Mouse (Mus musculus) B cell, adult 2 months (primary cell): ENCODE results near the gene Adora2a.
"Not testable (repeated sequence)": the region's sequence is repeated elsewhere in the genome, so short reads cannot be mapped to it uniquely, and the experiment has no call there.

Source experiments
- DNase-seq, 2 experiments: peaks; one replicate each; pipeline ENCODE4 v3.0.0; 2022

The Adora2a gene

GRCm38 (mm10) chr10:75316872-75316907 is at the start of gene Adora2a:
TSS of gene Adora2a (plus strand) at chr10:75316877.
- no peak for DNase-seq

- no peak for DNase-seq
Observed at GRCm38 (mm10) chr10:75273020-75273419, 43.7 kb upstream of the Adora2a start.

GRCm38 (mm10) chr10:75276427-75277013 is 40.2 kb upstream of the Adora2a start:
- no peak for DNase-seq

GRCm38 (mm10) chr10:75277501-75277900 is 39.2 kb upstream of the Adora2a start:
- peak; percentile 43 to 53 for DNase-seq

- peak; percentile 66 to 71 for DNase-seq
Observed at GRCm38 (mm10) chr10:75282648-75283047, 34.0 kb upstream of the Adora2a start.

- DNase-seq = no peak
Observed at GRCm38 (mm10) chr10:75283821-75284220, 32.9 kb upstream of the Adora2a start.

- DNase-seq = no peak
Observed at GRCm38 (mm10) chr10:75288579-75288978, 28.1 kb upstream of the Adora2a start.

GRCm38 (mm10) chr10:75289392-75289791 is 27.3 kb upstream of the Adora2a start:
- DNase-seq = peak; percentile 20 to 31

GRCm38 (mm10) chr10:75290650-75291049 is 26.0 kb upstream of the Adora2a start:
- DNase-seq = no peak

- DNase-seq = no peak
Observed at GRCm38 (mm10) chr10:75291338-75291737, 25.3 kb upstream of the Adora2a start.

- not testable (repeated sequence) for DNase-seq
Observed at GRCm38 (mm10) chr10:75292206-75292605, 24.5 kb upstream of the Adora2a start.

GRCm38 (mm10) chr10:75293288-75293687 is 23.4 kb upstream of the Adora2a start:
- DNase-seq = no peak

GRCm38 (mm10) chr10:75294362-75294761 is 22.3 kb upstream of the Adora2a start:
- DNase-seq = no peak

GRCm38 (mm10) chr10:75294926-75295325 is 21.8 kb upstream of the Adora2a start:
- DNase-seq = no peak

- DNase-seq = no peak
Observed at GRCm38 (mm10) chr10:75298608-75299007, 18.1 kb upstream of the Adora2a start.

- DNase-seq = peak; percentile 84 to 88
Observed at GRCm38 (mm10) chr10:75299785-75300418, 16.8 kb upstream of the Adora2a start.

- DNase-seq = no peak
Observed at GRCm38 (mm10) chr10:75301195-75301806, 15.4 kb upstream of the Adora2a start.

GRCm38 (mm10) chr10:75301937-75302336 is 14.7 kb upstream of the Adora2a start:
- DNase-seq = no peak

- no peak for DNase-seq
Observed at GRCm38 (mm10) chr10:75302536-75302935, 14.1 kb upstream of the Adora2a start.

GRCm38 (mm10) chr10:75303324-75304048 is 13.2 kb upstream of the Adora2a start:
- DNase-seq = peak; percentile 78 to 81

- DNase-seq = no peak
Observed at GRCm38 (mm10) chr10:75304049-75304405, 12.7 kb upstream of the Adora2a start.

- no peak for DNase-seq
Observed at GRCm38 (mm10) chr10:75304413-75304812, 12.3 kb upstream of the Adora2a start.

GRCm38 (mm10) chr10:75307130-75307529 is 9.5 kb upstream of the Adora2a start:
- DNase-seq = no peak

- DNase-seq = no peak
Observed at GRCm38 (mm10) chr10:75312361-75312760, 4.3 kb upstream of the Adora2a start.
